Mouse (Mus musculus): ENCODE results near the gene Zfp324.
"Not testable (repeated sequence)": the region's sequence is repeated elsewhere in the genome, so short reads cannot be mapped to it uniquely, and the experiment has no call there.

The Zfp324 gene

GRCm38 (mm10) chr7:12965678-12966091 is at the start of gene Zfp324:
Gene Zfp324 (plus strand): TSS chr7:12965838.
- peak; percentile 90 to 95 for DNase-seq

DNA sequence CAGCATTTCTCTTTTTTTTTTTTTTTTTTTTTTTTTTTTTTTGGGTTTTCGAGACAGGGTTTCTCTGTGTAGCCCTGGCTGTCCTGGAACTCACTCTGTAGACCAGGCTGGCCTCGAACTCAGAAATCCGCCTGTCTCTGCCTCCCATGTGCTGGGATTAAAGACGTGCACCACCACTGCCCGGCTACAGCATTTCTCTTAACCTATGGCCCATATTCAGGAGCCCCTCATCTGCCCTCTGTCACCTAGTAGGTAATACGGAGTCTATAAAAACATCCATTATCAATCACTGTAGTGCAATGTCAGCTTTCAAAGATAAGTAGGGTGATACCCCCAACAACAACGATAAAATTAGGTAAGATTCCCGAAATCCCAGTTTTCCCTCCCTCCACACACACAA is 45.1 kb upstream of the Zfp324 start:
- not testable (repeated sequence) for DNase-seq

GRCm38 (mm10) chr7:12921318-12921704 is 44.3 kb upstream of the Zfp324 start:
- DNase-seq = no peak

GRCm38 (mm10) chr7:12921705-12922465 is 43.8 kb upstream of the Zfp324 start, which contains the start of gene Rps5:
Gene Rps5 (plus strand): TSS chr7:12922290.
- peak; percentile 98 to 99 for DNase-seq

DNA sequence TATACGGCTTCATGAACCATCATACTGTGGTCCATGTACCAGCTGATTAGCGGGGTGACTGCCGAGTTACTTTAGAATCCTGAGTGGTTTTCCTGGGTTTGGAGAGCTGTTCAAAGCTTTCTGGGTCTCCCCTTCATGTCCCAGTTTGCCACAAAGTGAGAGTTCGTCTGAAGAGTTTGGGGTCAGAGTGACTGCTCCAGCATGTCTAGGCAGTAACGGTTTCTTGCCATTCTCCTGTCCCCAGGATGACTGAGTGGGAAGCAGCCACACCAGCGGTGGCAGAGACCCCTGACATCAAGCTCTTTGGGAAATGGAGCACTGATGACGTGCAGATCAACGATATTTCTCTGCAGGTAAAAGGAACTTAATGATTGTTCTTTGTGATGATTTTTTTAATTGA is 42.9 kb upstream of the Zfp324 start:
- no peak for DNase-seq

- DNase-seq = peak; percentile 89 to 92
Observed at GRCm38 (mm10) chr7:12926316-12926715, 39.3 kb upstream of the Zfp324 start.

DNA sequence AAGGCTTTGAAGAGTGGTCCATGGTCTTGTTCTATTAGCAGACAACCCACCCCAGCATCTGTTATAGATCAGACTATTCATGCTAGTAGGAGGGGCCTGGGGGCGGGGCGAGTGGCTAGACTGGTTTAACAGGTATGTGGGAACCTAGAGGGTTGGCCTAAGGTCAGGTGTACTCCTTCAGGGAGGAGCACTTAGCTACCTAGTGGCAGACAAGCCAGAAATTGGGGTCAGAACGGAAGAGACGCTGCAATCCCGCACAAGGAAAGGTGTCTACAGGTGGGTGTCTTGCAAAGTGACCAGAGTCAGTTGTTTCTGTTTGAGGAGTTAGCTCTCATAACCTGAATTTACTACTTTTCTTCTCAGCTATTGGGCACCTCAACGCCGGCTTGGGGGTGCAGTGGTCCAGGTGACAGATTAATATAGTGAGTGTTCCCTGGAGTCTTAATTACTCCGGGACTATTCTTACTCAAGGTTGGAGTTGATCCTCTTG is 38.4 kb upstream of the Zfp324 start, which contains the start of gene Rnf225:
Gene Rnf225 (plus strand): TSS at position 226 of the 490 bp plus-strand sequence.
- DNase-seq = peak; percentile 55 to 58

- DNase-seq = peak; percentile 84 to 86
Observed at GRCm38 (mm10) chr7:12927693-12928589, 37.7 kb upstream of the Zfp324 start.

DNA sequence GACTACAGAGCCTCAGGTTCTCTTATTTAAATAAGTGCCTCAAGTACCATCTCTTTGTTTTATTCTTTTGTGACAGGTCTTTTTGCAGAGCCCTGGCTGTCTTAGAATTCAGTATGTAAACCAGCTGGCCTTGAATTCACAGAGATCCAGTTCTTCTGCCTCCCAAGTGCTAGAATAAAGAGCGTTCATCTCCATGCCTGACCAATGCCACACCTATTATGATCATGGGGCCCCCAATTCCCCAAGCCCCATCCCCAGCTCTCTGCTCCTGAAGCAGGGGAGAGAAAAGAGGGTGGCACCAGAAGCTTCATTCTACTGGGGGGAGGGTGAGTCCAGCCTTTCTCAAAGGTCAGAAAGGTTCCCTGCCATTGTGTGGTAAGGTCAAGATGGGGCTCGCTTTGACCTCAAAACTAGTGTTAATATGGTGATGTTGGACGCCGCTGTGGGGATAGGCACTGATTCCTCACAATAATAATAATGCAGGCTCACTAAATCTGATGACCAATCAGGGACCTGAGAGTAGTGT is 32.0 kb upstream of the Zfp324 start:
- no peak for DNase-seq

- DNase-seq = no peak
Observed at GRCm38 (mm10) chr7:12934808-12935207, 30.8 kb upstream of the Zfp324 start.

GRCm38 (mm10) chr7:12937254-12937803 is 28.3 kb upstream of the Zfp324 start:
- DNase-seq = not testable (repeated sequence)

DNA sequence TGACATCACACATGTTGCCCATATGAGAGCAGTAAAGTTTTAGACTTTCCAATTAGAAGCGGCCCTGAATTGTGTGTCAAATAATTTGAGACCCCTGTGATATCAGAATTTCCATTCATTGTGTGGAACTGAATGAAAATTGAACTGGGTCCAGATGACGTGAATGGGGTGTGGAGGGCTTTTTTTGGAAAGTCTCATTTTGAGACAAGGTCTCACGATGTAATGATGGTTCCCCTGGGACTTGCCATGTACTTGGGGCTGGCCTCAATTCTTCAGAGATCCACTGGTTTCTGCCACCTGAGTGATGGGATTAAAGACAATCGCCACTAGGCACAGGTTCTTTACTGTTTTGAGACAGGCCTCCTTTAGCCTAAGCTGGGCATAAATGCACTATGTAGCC is 25.0 kb upstream of the Zfp324 start:
- no peak for DNase-seq

- no peak for DNase-seq
Observed at GRCm38 (mm10) chr7:12943488-12943887, 22.1 kb upstream of the Zfp324 start.

- peak; percentile 91 to 94 for DNase-seq
Observed at GRCm38 (mm10) chr7:12949032-12949871, 16.4 kb upstream of the Zfp324 start.

GRCm38 (mm10) chr7:12949872-12950229 is 15.8 kb upstream of the Zfp324 start:
- DNase-seq = no peak

- peak; percentile 30 to 45 for DNase-seq
Observed at GRCm38 (mm10) chr7:12954896-12955295, 10.7 kb upstream of the Zfp324 start.

- no peak for DNase-seq
Observed at GRCm38 (mm10) chr7:12957511-12957910, 8.1 kb upstream of the Zfp324 start.

- no peak for DNase-seq
Observed at GRCm38 (mm10) chr7:12958948-12959347, 6.7 kb upstream of the Zfp324 start.

DNA sequence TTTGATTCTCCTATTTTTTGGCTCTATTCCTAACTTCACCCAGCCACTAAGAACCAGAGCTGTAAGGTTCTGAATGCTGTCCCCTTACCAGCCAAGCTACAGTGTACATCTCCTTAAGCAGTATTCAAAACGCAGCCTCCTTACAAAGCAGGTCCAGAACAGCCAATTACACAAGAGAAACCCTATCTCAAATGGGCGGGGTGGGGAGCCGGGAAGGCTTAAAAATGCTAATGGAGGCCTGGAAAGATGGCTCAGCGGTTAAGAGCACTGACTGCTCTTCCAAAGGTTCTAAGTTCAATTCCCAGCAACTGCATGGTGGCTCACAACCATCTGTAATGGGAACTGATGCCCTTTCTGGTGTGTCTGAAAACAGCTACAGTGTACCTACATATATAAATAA is 5.9 kb upstream of the Zfp324 start:
- DNase-seq = no peak

- DNase-seq = peak; percentile 61 to 62
Observed at GRCm38 (mm10) chr7:12961511-12962141, 4.0 kb upstream of the Zfp324 start.

DNA sequence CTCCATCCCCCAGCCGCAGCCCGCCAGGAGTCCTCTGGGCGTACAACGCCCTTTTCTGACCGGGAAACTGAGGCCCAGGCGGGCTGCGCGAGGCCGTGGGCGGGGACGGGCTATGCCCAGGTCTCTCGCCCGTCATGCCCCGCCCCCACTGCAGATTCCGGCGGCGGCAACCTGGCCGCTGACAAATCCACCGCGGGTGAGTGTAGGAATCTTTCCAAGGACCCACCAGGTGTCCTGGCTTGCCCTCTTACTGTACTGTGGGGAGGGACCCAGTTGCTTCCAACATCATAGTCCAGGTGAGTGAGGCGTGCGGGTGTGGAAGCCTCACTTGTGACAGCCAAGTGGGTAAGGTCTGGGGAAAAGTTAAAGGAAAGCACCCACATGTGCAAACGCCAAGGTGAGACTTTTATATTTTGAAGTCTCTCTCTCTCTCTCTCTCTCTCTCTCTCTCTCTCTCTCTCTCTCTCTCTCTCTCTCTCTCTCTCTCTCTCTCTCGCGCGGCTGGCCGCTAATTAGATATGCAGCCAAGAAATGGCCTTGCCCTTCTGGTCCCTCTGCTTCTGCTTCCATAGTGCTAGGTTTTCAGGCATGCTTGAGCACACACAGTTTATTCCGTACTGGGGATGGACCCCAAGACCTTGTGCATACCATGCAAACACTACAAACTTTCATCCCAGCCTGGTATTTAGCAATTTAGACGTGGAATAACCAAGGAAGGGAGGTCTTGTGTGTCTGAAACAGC is 637 bp downstream of the Zfp324 start:
- DNase-seq = peak; percentile 95 to 97
